Mouse (Mus musculus) mesoderm, embryonic 11.5 days (tissue): ENCODE measurements around the gene Olfr924.
"Not testable (repeated sequence)": the region's sequence is repeated elsewhere in the genome, so short reads cannot be mapped to it uniquely, and the experiment has no call there.

ENCODE experiments used
- DNase-seq: peaks from one replicate; pipeline ENCODE4 v3.0.0-alpha.2; 2012; ENCODE audit warnings: low read depth, low spot score

Gene Olfr924

GRCm38 (mm10) chr9:38844149-38844548, at the start of gene Olfr924:
TSS of gene Olfr924 (plus strand) at chr9:38844449.
- DNase-seq, result no peak

- DNase-seq, result no peak
These were observed 38.6 kb upstream of the Olfr924 start for GRCm38 (mm10) chr9:38805696-38806095.

- no peak for DNase-seq
These were observed 29.9 kb upstream of the Olfr924 start, which contains the start of gene Olfr922 for GRCm38 (mm10) chr9:38814314-38814713. TSS of gene Olfr922 (plus strand) at chr9:38814614.

GRCm38 (mm10) chr9:38815458-38815986, 28.7 kb upstream of the Olfr924 start:
- no peak for DNase-seq

GRCm38 (mm10) chr9:38826245-38826644, 18.0 kb upstream of the Olfr924 start, which contains the start of gene Olfr923:
TSS of gene Olfr923 (plus strand) at chr9:38826545.
- DNase-seq, result no peak

- DNase-seq, result no peak
These were observed 11.2 kb upstream of the Olfr924 start for GRCm38 (mm10) chr9:38833027-38833426.

- no peak for DNase-seq
These were observed 10.5 kb downstream of the Olfr924 start, which contains the start of gene Olfr26 for GRCm38 (mm10) chr9:38854760-38855159. TSS of gene Olfr26 (plus strand) at chr9:38855060.

GRCm38 (mm10) chr9:38874880-38875279, 30.6 kb downstream of the Olfr924 start:
- not testable (repeated sequence) for DNase-seq

- no peak for DNase-seq
These were observed 32.6 kb downstream of the Olfr924 start, which contains the start of gene Olfr926 for GRCm38 (mm10) chr9:38876826-38877225. TSS of gene Olfr926 (plus strand) at chr9:38877126.
